Mouse (Mus musculus) adrenal gland, postnatal 4 days (tissue): ENCODE data around the gene Il12rb2. TPM values are rescaled to one million over a fixed set of nuclear protein-coding genes. Genes with fewer than 3 reads are reported as not detected.
A peak's percentile ranks its signal among the peaks of the same experiment; 100 is the strongest.

Experiments used
- DNase-seq, 2 experiments: peaks; one replicate each; pipeline ENCODE4 v3.0.0; 2021 to 2022; ENCODE audit warnings: low spot score in 2 of 2, mixed read lengths in 2 of 2
- total RNA-seq, 2 experiments: library from RNA; stranded (reverse); gene quantifications; 2 replicates each; pipeline ENCODE4 v1.2.3; 2021

The Il12rb2 gene
- total RNA-seq, 2 experiments from 2014 or later = 0.14 to 0.31 TPM

DNA sequence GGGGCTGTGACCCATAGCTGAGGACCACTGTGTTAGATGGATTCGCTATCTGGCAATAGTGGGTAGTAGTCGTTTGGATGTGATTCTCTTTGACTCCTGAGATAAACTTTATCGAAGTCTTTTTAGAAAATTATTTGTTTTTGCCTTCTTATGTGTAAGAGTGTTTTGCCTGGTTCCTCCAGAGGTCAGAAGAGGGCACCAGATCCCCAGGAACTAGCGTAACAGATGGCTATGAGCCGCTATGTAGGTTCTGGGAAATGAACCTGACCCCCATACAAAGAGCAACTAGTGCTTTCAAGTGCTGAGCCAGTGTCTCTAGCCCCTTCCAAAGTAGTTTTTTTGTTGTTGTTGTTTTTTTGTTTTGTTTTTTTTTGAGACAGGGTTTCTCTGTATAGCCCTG lies 79.9 kb downstream of the Il12rb2 start:
- DNase-seq = no peak

DNA sequence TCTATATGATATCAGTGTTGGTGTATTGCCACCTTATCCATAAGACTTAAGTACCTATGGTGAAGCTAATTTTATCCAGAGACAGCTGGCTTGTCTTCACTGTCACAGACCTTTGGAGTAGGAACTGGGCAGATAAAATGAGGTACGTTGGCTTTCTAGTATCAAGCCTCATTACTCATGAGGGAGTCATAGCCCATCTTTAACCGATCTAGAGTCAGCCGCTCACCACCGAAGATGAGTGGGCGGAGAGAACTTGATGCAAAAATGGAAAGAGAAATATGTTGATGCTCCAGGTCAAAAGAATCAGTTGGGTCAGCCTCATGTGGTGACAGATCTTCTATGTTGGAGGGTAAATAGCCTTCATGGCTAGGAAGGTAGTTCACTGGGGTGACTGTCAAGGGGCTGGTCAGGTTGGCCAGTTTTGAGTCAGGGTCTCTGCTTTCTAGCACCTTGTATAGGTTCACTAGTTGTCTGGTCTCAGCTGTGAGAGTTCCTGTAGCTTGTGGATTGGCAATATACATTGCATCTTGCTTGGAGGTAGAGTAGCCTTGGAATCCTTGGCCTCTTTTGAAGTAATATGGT lies 83.9 kb downstream of the Il12rb2 start:
- no peak for DNase-seq

DNA sequence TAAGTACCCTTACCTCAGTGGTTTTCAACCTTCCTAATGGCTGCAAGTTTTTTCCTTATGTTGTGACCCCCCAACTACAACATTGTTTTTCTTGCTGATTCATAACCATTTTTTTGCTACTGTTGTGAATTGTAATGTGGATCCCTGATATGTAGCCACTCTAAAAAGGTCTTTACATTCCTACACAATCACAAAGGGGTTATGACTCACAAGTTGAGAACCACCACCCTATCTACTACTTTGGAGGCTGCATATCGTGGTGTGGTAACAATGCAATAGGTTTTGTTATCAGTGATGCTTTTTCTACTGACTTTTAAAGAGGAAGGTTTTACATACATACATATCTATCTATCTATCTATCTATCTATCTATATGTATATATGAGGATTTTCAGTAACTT lies 93.1 kb downstream of the Il12rb2 start:
- no peak for DNase-seq

DNA sequence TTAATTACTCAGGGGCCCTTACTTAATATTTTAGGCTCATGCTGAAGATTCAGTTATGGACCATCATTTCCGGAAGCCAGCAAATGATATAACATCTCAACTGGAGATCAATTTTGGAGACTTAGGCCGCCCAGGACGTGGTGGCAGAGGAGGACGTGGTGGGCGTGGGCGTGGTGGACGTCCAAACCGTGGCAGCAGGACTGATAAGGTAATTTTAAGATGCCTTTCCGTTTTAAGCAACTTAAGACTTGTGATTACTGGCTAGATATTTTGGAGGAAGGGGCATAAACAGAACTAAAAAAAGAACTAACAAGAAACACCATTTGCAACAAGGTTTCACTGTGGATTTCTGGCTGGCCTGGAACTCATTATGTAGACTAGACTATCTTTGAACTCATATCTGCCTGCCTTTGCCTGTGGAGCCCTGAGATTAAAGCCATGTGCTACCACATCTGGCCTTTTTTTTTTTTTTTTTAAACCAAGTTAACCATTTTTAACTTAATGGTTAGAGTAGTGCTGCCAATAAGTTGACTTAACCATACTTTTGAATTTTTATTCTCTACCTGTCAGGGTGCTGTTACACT lies 94.3 kb downstream of the Il12rb2 start:
- no peak for DNase-seq

DNA sequence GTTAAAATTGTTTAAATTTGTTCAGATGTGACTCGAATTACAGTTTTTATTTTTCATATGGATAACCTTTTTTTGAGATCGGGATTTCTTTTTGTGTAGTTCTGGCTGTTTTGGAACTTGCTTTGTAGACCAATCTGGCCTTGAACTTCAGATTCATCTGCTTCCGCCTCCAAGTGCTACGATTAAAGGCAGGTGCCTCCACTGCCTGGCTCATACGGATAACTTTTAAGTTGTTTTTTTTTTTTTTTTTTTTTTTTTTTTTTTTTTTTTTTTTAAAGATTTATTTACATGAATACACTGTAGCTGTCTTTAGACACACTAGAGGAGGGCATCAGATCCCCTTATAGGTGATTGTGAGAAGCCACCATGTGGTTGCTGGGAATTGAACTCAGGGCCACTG lies 98.0 kb downstream of the Il12rb2 start:
- no peak for DNase-seq

DNA sequence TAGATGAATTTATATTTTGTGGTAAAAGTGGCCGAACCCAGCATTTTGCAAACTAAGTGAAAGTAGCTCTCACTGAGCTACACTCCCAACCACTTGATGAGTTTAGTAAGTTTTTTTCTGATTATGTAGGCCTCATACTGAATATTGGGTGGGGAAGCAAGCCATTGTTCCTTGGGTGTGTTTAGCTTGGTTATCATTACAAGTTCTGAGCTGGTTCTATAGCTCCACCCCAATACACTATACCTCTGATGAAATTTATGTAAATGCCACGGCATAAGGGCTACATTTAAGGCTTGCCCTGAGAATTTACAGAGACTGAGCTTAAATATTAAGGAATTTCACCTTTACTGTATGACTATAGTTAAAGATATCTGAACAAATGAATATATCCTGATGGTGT lies 106.5 kb downstream of the Il12rb2 start:
- DNase-seq = no peak

DNA sequence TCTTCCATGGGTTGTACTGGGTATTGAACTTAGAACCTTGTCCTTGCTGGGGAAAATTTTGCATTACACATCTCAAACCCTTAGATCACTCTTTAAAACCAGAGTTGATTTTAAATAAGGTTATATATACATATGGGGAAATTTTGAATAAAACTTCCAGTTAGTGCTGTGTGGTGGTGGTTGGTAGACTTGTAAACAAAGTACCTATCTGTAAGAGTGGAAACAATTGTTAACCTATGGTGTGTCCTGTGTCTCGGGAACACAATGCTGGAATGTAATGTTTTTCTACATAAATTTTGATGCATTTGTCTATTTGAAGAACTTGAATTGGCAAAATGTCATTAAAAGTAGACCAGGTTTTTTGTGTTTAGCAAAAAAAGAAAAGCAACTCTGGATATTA lies 107.0 kb downstream of the Il12rb2 start:
- DNase-seq = no peak

DNA sequence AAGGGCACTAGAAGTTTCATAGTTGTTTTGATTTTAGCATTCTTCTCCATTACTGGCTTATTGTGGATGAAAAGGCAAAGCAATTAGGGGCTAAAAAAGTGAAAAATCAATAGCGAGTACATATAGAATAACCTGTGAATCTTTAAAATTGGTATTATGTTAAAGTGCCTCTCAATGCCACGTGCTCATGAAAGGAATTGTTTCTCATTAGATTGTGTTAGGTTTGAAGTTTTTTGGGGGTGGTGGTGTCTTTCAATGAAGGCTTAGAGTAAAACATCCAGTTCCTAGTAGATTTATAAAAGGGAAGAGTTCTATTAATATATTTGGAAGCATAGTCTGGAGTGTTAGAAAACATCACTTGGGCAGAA lies 107.8 kb downstream of the Il12rb2 start:
- no peak for DNase-seq

DNA sequence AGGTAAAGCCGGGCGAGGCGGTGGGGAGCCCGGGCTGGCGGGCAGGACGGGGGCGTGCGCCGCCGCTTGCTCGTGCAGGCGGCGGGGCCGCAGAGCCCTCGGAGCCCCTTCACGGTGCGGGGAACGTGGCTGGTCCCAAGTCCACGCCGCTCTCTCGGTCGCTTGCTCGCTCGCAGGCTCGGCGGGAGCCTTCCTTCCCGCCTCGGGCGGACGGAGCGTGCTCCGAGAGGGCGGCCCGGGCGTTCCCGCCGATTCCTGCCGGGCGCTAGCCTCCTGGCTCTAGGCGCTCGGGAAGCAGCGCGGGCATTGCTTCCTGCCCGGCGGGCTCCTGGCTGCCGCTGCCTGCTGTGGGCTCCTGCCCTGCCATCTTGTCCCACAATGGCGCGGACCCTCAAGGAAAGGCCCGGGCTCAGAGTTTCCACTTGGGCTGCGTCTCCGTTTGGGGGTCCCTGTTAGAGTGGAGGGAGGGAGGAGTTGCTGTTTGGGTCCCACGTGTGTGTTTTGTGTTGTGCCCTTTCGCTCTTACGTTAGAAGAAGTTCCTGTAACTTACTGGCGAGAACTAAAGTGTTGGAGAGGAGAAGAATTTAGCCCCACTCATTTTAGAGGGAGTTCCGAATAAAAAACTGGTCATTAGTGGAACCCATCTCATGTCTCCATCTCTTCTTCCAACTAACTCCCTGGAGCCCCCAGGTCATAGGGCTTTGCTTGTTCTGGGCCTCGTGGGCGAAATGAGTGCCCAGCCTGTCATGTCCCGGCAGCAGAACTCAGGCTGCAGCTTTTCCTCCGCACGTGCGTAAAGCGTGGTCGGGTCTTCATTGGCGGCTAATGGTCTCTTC lies 108.4 kb downstream of the Il12rb2 start:
- DNase-seq = peak; percentile 5 to 19

DNA sequence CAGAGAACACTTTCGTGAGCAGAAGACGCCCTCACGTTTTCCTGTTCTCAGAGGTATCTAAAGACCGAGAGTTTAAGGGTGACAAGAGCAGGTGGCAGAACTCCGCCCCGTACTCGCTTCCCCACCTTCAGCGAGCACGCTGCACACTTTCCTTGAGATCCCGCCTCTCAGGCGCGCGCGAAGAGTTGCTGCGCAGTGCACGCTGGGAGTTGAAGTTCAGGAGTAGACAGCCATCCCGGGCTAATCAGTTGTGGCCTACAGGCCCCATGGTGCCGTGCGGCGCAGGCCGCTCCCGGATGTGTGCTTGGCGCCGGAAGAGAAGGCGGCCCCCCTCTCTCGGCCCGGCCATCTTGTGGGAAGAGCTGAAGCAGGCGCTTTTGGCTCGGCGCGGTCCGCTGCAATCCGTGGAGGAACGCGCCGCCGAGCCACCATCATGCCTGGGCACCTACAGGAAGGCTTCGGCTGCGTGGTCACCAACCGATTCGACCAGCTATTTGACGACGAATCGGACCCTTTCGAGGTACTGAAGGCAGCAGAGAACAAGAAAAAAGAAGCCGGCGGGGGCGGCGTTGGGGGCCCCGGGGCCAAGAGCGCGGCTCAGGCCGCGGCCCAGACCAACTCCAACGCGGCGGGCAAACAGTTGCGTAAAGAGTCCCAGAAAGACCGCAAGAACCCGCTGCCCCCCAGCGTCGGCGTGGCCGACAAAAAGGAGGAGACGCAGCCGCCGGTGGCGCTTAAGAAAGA lies 109.2 kb downstream of the Il12rb2 start:
- DNase-seq = peak; percentile 84 to 89

DNA sequence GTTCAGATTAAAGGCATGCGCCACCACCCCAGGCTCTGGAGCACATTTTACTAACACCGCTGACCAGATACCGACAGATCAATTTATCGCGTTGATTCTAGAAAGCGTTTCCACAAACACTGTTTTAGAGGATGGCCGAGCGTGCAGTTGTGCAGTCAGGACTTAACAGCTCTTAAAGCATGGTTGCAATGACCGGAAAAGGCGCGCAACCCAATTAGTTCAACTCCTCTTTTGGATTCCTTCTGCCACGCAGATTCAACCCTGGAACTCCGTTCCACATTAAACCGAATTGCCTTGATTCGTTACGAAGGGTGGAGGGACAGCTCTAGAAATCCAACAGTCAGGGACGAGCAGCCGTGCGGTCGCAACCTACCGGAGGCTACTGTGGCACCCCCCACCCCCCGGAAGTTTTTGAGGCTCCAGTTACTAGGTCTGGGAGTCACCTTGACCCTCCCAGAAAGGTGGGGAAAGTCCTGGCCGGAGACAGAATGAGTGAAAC lies 109.8 kb downstream of the Il12rb2 start:
- no peak for DNase-seq

DNA sequence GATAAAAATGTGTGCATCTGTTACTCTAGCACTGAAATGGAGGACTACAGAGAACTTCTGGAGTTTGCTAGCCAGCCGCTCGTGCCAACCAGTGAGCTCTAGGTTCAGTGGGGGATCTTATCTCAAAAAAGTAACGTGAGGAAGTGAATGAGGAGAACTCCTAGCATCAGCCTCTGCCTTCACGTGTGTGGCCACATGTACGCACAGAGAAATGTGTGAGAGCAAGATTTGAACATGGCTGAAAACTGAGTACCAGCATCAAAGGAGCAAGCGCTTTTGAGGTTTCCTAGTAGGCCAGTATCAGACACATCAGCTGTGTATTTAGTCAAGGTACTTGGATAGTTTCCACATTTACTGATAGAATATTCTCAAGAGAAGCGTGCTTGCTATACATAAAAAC lies 111.1 kb downstream of the Il12rb2 start:
- no peak for DNase-seq

DNA sequence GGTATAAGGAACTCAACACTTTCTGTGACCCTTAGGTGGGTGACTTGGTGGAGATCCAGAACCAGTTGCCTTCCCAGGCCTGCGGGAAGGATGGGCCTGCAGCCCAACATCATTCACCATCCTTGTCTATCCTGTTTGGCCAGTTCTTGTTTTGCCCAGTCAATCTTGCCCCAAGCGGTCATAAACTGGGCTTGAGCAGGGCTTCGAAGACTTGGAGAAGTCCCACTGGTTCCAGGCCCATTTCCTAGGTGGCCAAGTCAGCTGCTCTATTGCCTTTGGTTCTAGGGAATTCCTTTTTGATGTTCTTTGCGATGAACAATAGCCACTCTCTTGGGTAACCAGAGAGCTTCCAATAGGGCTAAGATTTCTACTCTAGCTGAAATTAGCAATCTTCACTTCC lies 124.9 kb downstream of the Il12rb2 start:
- DNase-seq = no peak

DNA sequence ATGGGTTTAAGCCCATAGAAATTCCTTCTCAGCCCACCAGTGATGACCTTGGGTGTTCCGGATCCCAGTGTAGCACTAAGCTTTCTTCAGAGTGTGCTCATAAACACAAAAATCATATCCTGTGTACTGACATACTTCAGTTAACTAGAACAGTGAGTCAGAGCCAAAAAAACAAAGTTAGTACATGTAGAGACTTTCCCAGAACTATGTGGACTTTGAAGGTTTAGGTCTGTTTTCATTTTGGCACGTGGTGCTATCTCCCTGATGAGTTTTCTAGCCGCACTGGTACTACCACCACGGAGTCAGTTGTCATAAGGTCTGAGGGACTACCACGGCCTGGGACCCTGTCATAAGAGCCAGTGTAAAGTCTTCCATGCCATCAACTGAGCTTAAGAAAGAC lies 131.5 kb downstream of the Il12rb2 start:
- DNase-seq = no peak

DNA sequence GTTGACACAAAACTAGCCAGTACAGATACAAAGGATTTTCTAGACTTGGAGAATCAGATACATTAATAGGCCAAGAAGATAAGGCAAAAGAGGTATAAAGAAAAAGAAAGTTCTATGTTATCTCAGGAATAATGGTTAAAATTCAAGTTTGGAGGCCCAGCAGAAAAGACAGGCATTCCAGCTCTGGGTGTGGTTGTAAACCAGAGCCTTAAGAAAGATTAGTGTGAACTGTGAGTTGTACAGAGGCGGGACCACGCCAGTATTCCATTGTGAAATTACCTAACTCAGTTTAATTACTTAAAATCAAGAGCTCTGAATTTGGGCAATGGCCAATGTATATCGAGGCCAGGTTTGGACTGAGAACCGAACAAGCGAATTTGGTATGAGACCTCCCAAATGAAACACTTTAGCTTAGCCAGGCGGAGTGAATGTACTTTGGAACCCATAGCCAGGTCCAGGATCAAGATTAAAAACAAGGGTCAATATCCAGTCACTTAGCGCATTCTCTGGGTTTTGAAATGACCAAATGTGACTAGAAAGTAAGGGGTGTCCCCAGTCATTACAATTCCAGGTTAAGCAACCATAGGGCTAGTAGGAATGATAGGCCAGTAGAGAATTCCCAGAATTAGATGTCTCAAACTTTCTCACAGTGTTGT lies 132.1 kb downstream of the Il12rb2 start:
- DNase-seq = no peak

Other genes starting within 250 kb of the Il12rb2 start
- 100 to 1,000 TPM; 354 to 387 TPM for gene Serbp1, start 138.0 kb downstream of the Il12rb2 start, total RNA-seq
- under 1 TPM; 0.28 to 0.39 TPM for gene Il23r, start 115.7 kb upstream of the Il12rb2 start, total RNA-seq
- 1 to 10 TPM in 1 of 2 experiments, under 1 TPM in 1; 0.23 to 3.4 TPM for gene Tacstd2, start 159.6 kb upstream of the Il12rb2 start, total RNA-seq